Mouse (Mus musculus) stomach, postnatal 0 days (tissue): Measurements from ENCODE around the gene Hmgcll1. TPM values are rescaled to one million over a fixed set of nuclear protein-coding genes. Genes with fewer than 3 reads are reported as not detected.

Source experiments
- ATAC-seq: fragments of 200-750 bp; cut with Nextera tagmentation; 2 replicates; pipeline ENCODE4 v1.8.0; 2017; ENCODE audit not compliant: low FRiP score, low TSS enrichment
- DNase-seq: peaks from one replicate; pipeline ENCODE4 v3.0.0-alpha.2; 2016; ENCODE audit warnings: low spot score
- H3K27ac ChIP-seq: fragments of 300-500 bp; sonication (generic); replicated peaks from 2 replicates; pipeline ENCODE4 v1.5.1; 2014; ENCODE audit warnings: mild to moderate bottlenecking, control low read depth
- H3K27me3 ChIP-seq: fragments of 300-500 bp; sonication (generic); 2 replicates; pipeline ENCODE4 v1.6.1; 2014; ENCODE audit warnings: low read length; ENCODE audit not compliant: control insufficient read depth, insufficient read depth
- H3K36me3 ChIP-seq: fragments of 300-500 bp; sonication (generic); 2 replicates; pipeline ENCODE4 v1.6.1; 2014; ENCODE audit warnings: low read length, mixed read lengths; ENCODE audit not compliant: control insufficient read depth, insufficient read depth
- H3K4me1 ChIP-seq: fragments of 300-500 bp; sonication (generic); replicated peaks from 2 replicates; pipeline ENCODE4 v1.6.1; 2014; ENCODE audit warnings: antibody characterized with exemption; ENCODE audit not compliant: control insufficient read depth, insufficient read depth
- H3K4me2 ChIP-seq: fragments of 300-500 bp; sonication (generic); replicated peaks from 2 replicates; pipeline ENCODE4 v1.6.1; 2014; ENCODE audit warnings: low read depth, mild to moderate bottlenecking, control low read depth, moderate library complexity
- H3K4me3 ChIP-seq: fragments of 300-500 bp; sonication (generic); 2 replicates; pipeline ENCODE4 v1.5.1; 2014; ENCODE audit warnings: low read depth, low read length, control low read depth
- H3K9ac ChIP-seq: fragments of 300-500 bp; sonication (generic); 2 replicates; pipeline ENCODE4 v1.6.1; 2014; ENCODE audit warnings: mild to moderate bottlenecking, low read length, control low read depth, mixed read lengths
- H3K9me3 ChIP-seq: fragments of 300-500 bp; sonication (generic); 2 replicates; pipeline ENCODE4 v1.6.1; 2016; ENCODE audit warnings: low read length; ENCODE audit not compliant: control insufficient read depth
- CTCF ChIP-seq: IDR thresholded peaks from 2 replicates; pipeline ENCODE4 v1.5.1; 2016; ENCODE audit warnings: antibody characterized with exemption, low read depth, mild to moderate bottlenecking, moderate library complexity
- EP300 ChIP-seq: optimal IDR thresholded peaks from 2 replicates; pipeline ENCODE3; 2016; ENCODE audit warnings: antibody characterized with exemption
- WGBS: fragments of 180-500 bp; shearing (Covaris S2); extraction: QIAGEN DNeasy Blood & Tissue Kit; methylation state at CpG from one replicate; pipeline ENCODE4 v1.1.7; 2014; 5-methylcytosine and 5-hydroxymethylcytosine counted together
- polyA plus RNA-seq: library from polyadenylated mRNA; unstranded; fragments of >200 nt; fragmentation: Nextera tagmentation; extraction: Ambion mirVana; gene quantifications from 2 replicates; pipeline ENCODE4 v1.2.1, GENCODE M21; 2015

Gene Hmgcll1
- polyA plus RNA-seq, result 1.0 and 1.2 TPM in 2 replicates

DNA sequence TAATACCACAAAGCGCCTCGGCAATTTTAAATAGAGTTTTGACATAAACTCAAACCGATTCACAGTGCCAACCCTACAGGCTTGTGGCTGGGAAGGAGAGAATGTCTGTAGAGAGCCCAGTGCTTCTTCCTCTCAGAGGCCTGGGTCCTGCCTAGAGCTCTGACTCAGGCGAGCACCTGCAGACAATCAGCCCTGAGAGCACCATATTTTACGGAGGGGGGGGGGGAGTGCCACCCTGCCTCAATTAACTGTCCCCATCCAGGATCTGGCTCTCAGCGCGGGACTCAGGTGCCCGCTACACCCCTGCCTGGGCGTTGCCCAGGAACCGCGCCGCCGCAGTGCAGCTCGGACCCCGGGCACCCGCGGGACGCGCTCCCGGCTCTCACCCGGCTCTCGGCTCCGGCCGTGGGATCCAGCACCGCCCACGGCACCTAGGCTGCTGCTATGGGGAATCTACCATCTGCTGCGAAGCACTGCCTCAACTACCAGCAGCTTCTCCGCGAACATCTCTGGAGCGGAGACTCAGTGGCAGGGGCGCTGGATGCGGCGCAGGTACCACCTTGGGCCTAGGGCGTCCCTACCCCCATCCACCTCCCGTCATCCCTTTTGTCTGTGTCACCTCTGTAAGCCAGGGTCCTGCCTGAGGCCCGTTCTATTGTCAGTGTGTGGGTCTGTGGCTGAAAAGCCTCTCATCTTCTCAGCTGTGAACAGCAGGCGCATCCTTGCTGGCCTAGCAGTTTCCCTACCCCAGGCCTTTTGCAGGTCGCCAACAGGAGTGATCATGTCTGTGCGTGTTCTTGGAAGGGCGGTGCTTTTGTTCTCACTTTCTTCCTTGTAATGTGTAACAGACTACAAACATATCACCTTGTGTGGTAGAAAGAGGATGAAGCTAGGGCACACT lies at the start of gene Hmgcll1:
Gene Hmgcll1, plus strand, starts transcription at position 225 of the 901 bp plus-strand sequence.
- peak within 1 kb of the TSS; percentile 73 for H3K27ac ChIP-seq
- H3K27me3 ChIP-seq, result no peaks in the 10 kb centered on the region
- DNase-seq (peak; percentile 31), ATAC-seq (peak; percentile 42)
- H3K9me3 ChIP-seq, result no peaks in the 10 kb centered on the region
- H3K4me2 ChIP-seq, result peak within 1 kb of the TSS; percentile 75
- H3K4me3 ChIP-seq, result peak within 1 kb of the TSS; percentile 43
- peak within 1 kb of the TSS; percentile 65 for H3K9ac ChIP-seq
- H3K4me1 ChIP-seq, result 0 out of 2 replicates have a peak, but pooled peaks cover 5% of the 10 kb centered on the region
- no peaks in the 10 kb centered on the region for H3K36me3 ChIP-seq
- WGBS, result 9% methylated on average over 39 of the region's 40 CpGs
- TF ChIP-seq CTCF, result no peak
- TF ChIP-seq EP300, result no peak

DNA sequence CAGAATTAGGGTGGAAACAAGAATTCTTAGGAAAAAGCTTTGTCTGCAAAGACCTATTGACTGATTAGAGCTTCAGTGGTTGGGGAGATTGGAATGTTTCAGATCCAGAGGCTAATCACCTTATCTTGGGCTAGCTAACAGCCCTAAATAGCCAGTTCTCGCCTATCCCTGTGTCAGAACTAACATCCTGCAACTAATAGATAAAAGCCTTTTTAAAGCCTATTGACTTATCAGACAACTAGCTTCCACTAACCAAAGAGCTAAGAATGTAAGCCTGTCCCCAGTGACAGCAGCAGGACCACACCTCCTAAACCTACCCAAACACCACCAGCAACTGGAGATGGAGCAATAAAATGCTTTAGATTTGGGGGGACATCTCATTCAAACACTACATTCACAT lies 34.6 kb upstream of the Hmgcll1 start:
- no peaks in the 10 kb centered on the region for H3K9me3 ChIP-seq
- ATAC-seq, result no peak
- H3K4me2 ChIP-seq, result no peak overlapping the region
- H3K9ac ChIP-seq, result no peak overlapping the region
- H3K4me1 ChIP-seq, result no peaks in the 10 kb centered on the region
- 54% methylated on average over 1 of the region's 1 CpGs for WGBS
- no peak for DNase-seq
- H3K4me3 ChIP-seq, result no peak overlapping the region
- no peaks in the 10 kb centered on the region for H3K27me3 ChIP-seq
- no peaks in the 10 kb centered on the region for H3K36me3 ChIP-seq
- no peak for TF ChIP-seq CTCF
- TF ChIP-seq EP300, result no peak
- H3K27ac ChIP-seq, result no peak overlapping the region

DNA sequence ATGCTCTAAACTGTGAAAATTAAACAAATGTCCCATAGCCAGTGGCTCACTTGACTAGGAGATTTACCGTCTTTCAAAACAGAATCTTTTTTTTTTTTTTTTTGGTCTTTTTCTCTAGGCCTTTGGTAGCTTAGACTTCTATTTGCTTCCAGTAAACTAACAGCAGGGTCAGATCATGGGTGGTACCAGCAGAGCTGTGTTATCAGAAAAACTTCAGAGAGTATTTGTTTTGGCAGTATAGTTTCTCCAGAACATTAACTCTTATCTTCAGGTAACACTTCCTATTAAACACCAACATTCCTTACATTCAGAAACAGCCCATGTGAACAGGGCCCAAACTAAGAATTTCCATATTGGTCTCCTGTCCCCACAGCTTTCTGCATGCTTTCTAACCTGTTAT lies 33.5 kb upstream of the Hmgcll1 start:
- no peak overlapping the region for H3K9ac ChIP-seq
- H3K27me3 ChIP-seq, result no peaks in the 10 kb centered on the region
- no peaks in the 10 kb centered on the region for H3K4me1 ChIP-seq
- no peak for TF ChIP-seq EP300
- TF ChIP-seq CTCF, result no peak
- WGBS, result 46% methylated on average over 1 of the region's 1 CpGs
- H3K27ac ChIP-seq, result no peak overlapping the region
- peak; percentile 20 for DNase-seq
- H3K4me3 ChIP-seq, result no peak overlapping the region
- no peaks in the 10 kb centered on the region for H3K9me3 ChIP-seq
- H3K36me3 ChIP-seq, result no peaks in the 10 kb centered on the region
- no peak overlapping the region for H3K4me2 ChIP-seq
- ATAC-seq, result peak; percentile 80; the same call in 1 of the 2 replicates

DNA sequence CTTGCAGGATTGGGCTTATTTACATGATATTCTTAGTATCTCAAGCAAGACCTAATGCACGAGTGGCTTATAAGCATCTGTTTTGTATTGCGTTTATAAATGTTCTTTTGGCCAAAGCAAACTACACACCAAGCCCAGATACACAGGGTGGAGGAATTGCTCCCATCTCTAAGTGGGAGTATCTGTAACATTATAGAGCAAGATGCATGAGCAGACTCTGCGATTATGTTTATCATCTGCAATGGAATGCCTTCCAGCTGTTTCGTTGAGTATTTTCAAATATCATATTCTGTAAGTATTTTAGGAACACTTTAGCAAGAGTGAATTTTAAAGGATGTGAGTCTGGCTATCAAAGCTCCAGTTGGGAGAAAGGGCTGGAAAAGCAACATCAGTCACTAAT lies 25.2 kb upstream of the Hmgcll1 start:
- Histone ChIP-seq H3K4me2 (no peak overlapping the region), H3K9ac (no peak overlapping the region), H3K27me3 (no peaks in the 10 kb centered on the region), H3K4me1 (no peaks in the 10 kb centered on the region), H3K9me3 (no peaks in the 10 kb centered on the region), H3K36me3 (no peaks in the 10 kb centered on the region), H3K27ac (no peak overlapping the region), H3K4me3 (no peak overlapping the region)
- 55% methylated on average over 4 of the region's 4 CpGs for WGBS
- TF ChIP-seq EP300 (no peak), CTCF (no peak)
- ATAC-seq, result no peak
- DNase-seq, result no peak

DNA sequence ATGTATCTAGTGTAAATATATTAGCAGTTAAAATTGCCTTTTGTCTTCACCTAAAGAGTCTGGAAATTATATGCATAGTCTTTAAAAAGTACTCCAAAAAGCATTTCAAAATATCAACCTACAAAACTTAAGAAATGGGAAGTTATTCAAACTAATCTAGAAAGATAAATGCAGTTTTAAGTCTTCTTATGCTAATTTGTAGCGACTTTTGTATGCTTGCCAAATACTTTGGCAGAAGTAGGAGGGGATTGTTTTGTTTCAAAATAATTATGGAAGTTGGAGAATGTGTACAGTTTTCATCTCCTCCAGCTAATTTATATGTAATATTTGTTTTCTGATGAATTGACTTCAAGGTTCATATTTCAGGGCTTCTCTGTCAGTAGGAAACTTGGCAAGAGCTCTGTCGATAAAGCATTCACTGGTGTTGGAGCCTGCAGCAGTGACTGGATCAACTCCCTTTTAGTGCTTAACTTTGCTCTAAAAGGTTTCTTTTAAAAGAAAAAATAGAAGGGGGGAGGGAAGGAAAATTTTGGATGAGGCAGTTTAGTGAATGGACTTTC lies 15.8 kb upstream of the Hmgcll1 start:
- Histone ChIP-seq H3K4me1 (no peaks in the 10 kb centered on the region), H3K9ac (no peak overlapping the region), H3K4me3 (no peak overlapping the region), H3K27ac (no peak overlapping the region), H3K36me3 (no peaks in the 10 kb centered on the region), H3K9me3 (no peaks in the 10 kb centered on the region), H3K4me2 (no peak overlapping the region), H3K27me3 (no peaks in the 10 kb centered on the region)
- TF ChIP-seq EP300 (no peak), CTCF (no peak)
- ATAC-seq (no peak), DNase-seq (no peak)
- WGBS, result 28% methylated on average over 2 of the region's 2 CpGs
